17 mouse cellular contexts compared by ENCODE assay signal in the genomic region with DNA sequence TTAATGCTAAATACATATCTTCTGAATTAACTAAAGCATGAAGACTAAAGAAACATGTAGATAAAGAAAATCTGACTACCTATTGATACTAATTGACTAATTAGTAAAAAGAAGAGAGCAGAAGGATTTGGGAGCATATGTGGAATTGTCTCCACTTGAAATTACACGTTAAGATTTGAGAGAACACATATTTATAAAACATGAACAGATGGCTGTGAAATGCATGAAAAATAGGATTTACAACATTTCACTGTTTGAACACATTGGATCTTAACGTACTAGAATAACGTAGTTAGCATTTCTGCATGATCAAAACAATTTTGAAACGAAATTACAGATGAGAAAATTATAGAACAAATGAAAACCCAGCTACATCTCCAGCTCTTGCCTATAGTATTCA.
"Had no signal": no experiment of that assay in that cellular context is flagged by ENCODE, and none has a peak within 500 bp of the region (broad histone marks: within the 10 kb centered on the region; RNA-seq: fewer than 3 reads in every experiment).

No protein-coding gene starts in this region.

- H3K27ac ChIP-seq: lung, embryonic 15.5 days; macrophage; midbrain, embryonic 13.5 days; midbrain, embryonic 15.5 days; neural tube, embryonic 12.5 days; stomach, embryonic 15.5 days; stomach, postnatal 0 days had no signal

- H3K4me1 ChIP-seq: lung, embryonic 15.5 days; megakaryocyte, embryonic 14.5 days; midbrain, embryonic 13.5 days; midbrain, embryonic 15.5 days; neural tube, embryonic 12.5 days; stomach, embryonic 15.5 days had no signal

- H3K36me3 ChIP-seq: lung, embryonic 15.5 days; midbrain, embryonic 13.5 days; midbrain, embryonic 15.5 days; neural tube, embryonic 12.5 days; stomach, embryonic 15.5 days had no signal

- H3K4me2 ChIP-seq: lung, embryonic 15.5 days; midbrain, embryonic 11.5 days; midbrain, embryonic 13.5 days; midbrain, embryonic 15.5 days; neural tube, embryonic 12.5 days; stomach, embryonic 15.5 days had no signal

- H3K27me3 ChIP-seq: lung, embryonic 15.5 days; megakaryocyte, embryonic 14.5 days; midbrain, embryonic 13.5 days; midbrain, embryonic 15.5 days; neural tube, embryonic 12.5 days; stomach, embryonic 15.5 days had no signal

- DNase-seq: lung, adult 18-20 months; lung, postnatal 14 days; lung, postnatal 36 days; right cerebral cortex, postnatal 14 days; thymus, adult 2 months; thymus, postnatal 25 days; thymus, postnatal 4 days had no signal

- H3K9me3 ChIP-seq: lung, embryonic 15.5 days; megakaryocyte, embryonic 14.5 days; midbrain, embryonic 13.5 days; midbrain, embryonic 15.5 days; neural tube, embryonic 12.5 days; stomach, embryonic 15.5 days had no signal

- H3K4me3 ChIP-seq: lung, embryonic 15.5 days; megakaryocyte, embryonic 14.5 days; midbrain, embryonic 13.5 days; midbrain, embryonic 15.5 days; neural tube, embryonic 12.5 days; stomach, embryonic 15.5 days had no signal

- ATAC-seq: lung, postnatal 0 days; midbrain, embryonic 13.5 days; midbrain, embryonic 15.5 days had no signal

- H3K9ac ChIP-seq: lung, embryonic 15.5 days; midbrain, embryonic 13.5 days; midbrain, embryonic 15.5 days; neural tube, embryonic 12.5 days; stomach, embryonic 15.5 days had no signal
